Mouse (Mus musculus) liver, adult 2 months (tissue): ENCODE data around the gene Inpp5k.

Source experiments
- CTCF ChIP-seq: fragments of 200-500 bp; IDR thresholded peaks from 2 replicates; pipeline ENCODE4 v1.5.1; 2011; ENCODE audit warnings: low read depth, low read length, control low read depth
- POLR2A ChIP-seq: fragments of 200-500 bp; IDR thresholded peaks from 2 replicates; pipeline ENCODE4 v1.6.1; 2011; ENCODE audit warnings: low read length, control low read depth; ENCODE audit not compliant: insufficient read depth; ENCODE audit errors: extremely low read depth

DNA sequence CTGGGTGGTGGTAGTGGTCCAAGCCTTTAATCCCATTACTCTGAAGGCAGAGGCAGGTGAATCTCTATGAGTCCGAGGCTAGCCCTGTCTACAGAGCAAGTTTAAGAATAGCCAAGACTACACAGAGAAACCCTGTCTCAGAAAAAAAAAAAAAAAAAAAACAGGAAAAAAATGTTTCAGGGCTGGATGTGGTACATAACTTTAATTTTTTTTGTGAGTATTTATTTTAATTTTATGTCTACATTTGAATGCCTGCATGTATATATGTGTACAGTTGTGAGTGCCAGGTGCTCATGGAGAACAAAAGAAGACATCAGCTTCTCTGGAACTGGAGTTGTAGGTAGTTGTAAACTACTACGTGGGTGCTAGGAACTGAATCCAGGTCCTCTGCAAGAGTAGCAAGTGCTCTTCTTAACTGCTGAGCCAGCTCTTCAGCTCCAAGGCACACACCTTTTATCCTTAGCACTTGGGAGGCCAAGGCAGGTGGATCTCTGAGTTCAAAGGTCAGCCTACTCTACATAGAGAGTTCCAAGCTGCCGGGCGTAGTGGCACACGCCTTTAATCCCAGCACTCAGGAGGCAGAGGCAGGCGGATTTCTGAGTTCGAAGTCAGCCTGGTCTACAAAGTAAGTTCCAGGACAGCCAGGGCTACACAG, 49.2 kb upstream of the Inpp5k start:
- no peak for TF ChIP-seq CTCF
- TF ChIP-seq POLR2A = no peak
